Mouse (Mus musculus) urinary bladder, postnatal 4 days (tissue): ENCODE data around the gene Ankrd65.
A peak's percentile ranks its signal among the peaks of the same experiment; 100 is the strongest.

ENCODE experiments used
- DNase-seq, 2 experiments: peaks; one replicate each; pipeline ENCODE4 v3.0.0; 2021 to 2022; ENCODE audit warnings: low spot score in 2 of 2

Gene Ankrd65

GRCm38 (mm10) chr4:155846871-155847578 is 56.8 kb downstream of the Ankrd65 start, which contains the start of gene Dvl1:
Gene Dvl1, plus strand, starts transcription at chr4:155847402.
- DNase-seq, result peak; percentile 96

GRCm38 (mm10) chr4:155847591-155848352 is 57.5 kb downstream of the Ankrd65 start:
- DNase-seq, result peak in 1 of 2 experiments; percentile 42

GRCm38 (mm10) chr4:155848434-155849095 is 58.3 kb downstream of the Ankrd65 start:
- no peak for DNase-seq
